10 mouse cellular contexts compared by ENCODE assay signal in the genomic region with DNA sequence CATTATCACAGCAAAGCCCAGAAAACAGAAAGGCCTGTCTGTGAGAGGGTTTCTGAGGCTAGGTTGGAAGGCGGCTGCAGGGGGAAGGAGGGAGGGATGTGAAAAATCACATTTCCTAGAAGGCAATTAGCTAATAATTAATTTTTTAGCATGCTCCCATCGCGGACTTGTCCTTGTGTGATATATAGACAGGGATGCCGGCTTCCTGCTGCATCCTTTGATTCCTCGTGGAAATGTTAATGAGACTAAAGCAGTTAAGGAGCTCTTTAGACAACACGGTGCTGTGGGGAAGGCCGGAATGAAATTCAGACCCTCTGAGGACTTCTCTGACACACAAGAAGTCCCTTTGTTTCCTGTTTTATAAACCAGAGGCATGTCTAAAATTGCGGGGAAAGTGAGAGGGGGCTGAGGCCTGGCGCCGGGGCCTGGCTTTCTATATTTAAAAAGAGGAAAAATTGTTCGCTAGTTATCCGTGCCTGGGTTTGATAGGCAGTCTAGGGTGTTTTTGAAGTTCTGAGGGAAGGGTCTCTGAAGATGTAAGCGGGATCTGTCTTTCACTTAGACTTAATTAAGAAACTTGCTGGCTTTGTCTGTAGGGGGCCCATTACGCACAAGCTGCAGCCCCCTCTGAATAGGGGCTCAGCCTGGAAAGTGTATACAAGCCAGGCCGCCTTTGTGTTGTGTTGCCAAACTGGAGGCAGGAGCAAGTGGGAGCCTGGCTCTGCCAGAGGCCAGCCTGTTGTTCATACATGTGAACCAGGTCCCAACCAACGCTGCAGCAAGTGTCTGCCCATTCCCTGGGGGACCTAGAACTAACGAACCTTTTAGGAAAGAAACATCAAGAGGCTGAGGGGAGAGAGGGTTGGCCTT.
DNase-seq lines count a peak whose midpoint lies in the region; ATAC-seq and TF ChIP-seq lines count a peak whose summit lies in the region.
"Had no signal": no experiment of that assay in that cellular context is flagged by ENCODE, and none has a peak within 500 bp of the region (broad histone marks: within the 10 kb centered on the region; RNA-seq: fewer than 3 reads in every experiment).

No protein-coding gene starts in this region.

- H3K4me1 ChIP-seq in heart, embryonic 13.5 days = peaks cover 45% of the 10 kb centered on the region
- peaks cover 55% of the 10 kb centered on the region for H3K4me1 ChIP-seq in forebrain, embryonic 13.5 days
- peaks cover 53% of the 10 kb centered on the region for H3K4me1 ChIP-seq in limb, embryonic 10.5 days
- peaks cover 43% of the 10 kb centered on the region for H3K4me1 ChIP-seq in neural tube, embryonic 14.5 days (ENCODE audit: control insufficient read depth, insufficient read depth, low read length)
- peaks cover 3% of the 10 kb centered on the region; the same call in 1 of the 2 replicates for H3K4me1 ChIP-seq in heart, adult 2 months (ENCODE audit: control insufficient read depth, insufficient read depth, low read length)

- no peaks in the 10 kb centered on the region for H3K36me3 ChIP-seq in heart, embryonic 13.5 days
- H3K36me3 ChIP-seq in forebrain, embryonic 13.5 days (ENCODE audit: poor library complexity, severe bottlenecking) = no peaks in the 10 kb centered on the region
- no peaks in the 10 kb centered on the region for H3K36me3 ChIP-seq in limb, embryonic 10.5 days
- H3K36me3 ChIP-seq in neural tube, embryonic 14.5 days (ENCODE audit: control insufficient read depth, insufficient read depth, low read length) = no peaks in the 10 kb centered on the region
- no peaks in the 10 kb centered on the region for H3K36me3 ChIP-seq in heart, adult 2 months (ENCODE audit: control insufficient read depth, insufficient read depth, low read length)

- DNase-seq in heart, adult 9 months (ENCODE audit: low spot score in 2 of 2) = no peak
- DNase-seq in limb, embryonic 10.5 days (ENCODE audit: low spot score) = no peak
- DNase-seq in testis, postnatal 14 days (ENCODE audit: low spot score) = no peak
- no peak for DNase-seq in urinary bladder, adult 2 months (ENCODE audit: low spot score)
- DNase-seq in heart, adult 2 months = no peak
- DNase-seq: lung, postnatal 36 days; thymus, adult 2 months had no signal

- no peaks in the 10 kb centered on the region for H3K9me3 ChIP-seq in heart, embryonic 13.5 days
- no peaks in the 10 kb centered on the region for H3K9me3 ChIP-seq in forebrain, embryonic 13.5 days (replicated peaks)
- H3K9me3 ChIP-seq in limb, embryonic 10.5 days (replicated peaks) = no peaks in the 10 kb centered on the region
- H3K9me3 ChIP-seq in neural tube, embryonic 14.5 days (ENCODE audit: control insufficient read depth, low read length) = no peaks in the 10 kb centered on the region

- no peak for TF ChIP-seq EP300 in heart, adult 2 months (IDR thresholded peaks at IDR 0.05; ENCODE audit: insufficient read depth, low read depth, low read length)

- no peak for TF ChIP-seq CTCF in heart, adult 2 months (IDR thresholded peaks at IDR 0.05)

- 49% methylated on average over 17 of the region's 17 CpGs for WGBS in heart, embryonic 13.5 days
- under 1% methylated on average over 17 of the region's 17 CpGs for WGBS in forebrain, embryonic 13.5 days
- 12% methylated on average over 17 of the region's 17 CpGs for WGBS in limb, embryonic 10.5 days
- 7% methylated on average over 17 of the region's 17 CpGs for WGBS in neural tube, embryonic 14.5 days
- 76% methylated on average over 17 of the region's 17 CpGs for WGBS in heart, adult 2 months

- peak overlapping the region; percentile 41 for H3K9ac ChIP-seq in heart, embryonic 13.5 days
- H3K9ac ChIP-seq in forebrain, embryonic 13.5 days = peak overlapping the region; percentile 38; the same call in 1 of the 2 replicates
- H3K9ac ChIP-seq in neural tube, embryonic 14.5 days (replicated peaks; ENCODE audit: low read depth, low read length) = 0 out of 2 replicates have a peak overlapping the region, but pooled peaks have one; percentile 2
- no peak overlapping the region for H3K9ac ChIP-seq in heart, adult 2 months (ENCODE audit: low read depth, low read length)

- no peak overlapping the region for H3K27ac ChIP-seq in heart, embryonic 13.5 days (replicated peaks)
- H3K27ac ChIP-seq in forebrain, embryonic 13.5 days = peak overlapping the region; percentile 87
- peak overlapping the region; percentile 85 for H3K27ac ChIP-seq in limb, embryonic 10.5 days
- peak overlapping the region; percentile 81 for H3K27ac ChIP-seq in neural tube, embryonic 14.5 days (ENCODE audit: low read depth, low read length)
- no peak overlapping the region for H3K27ac ChIP-seq in heart, adult 2 months

- no peak for TF ChIP-seq POLR2A in heart, adult 2 months (IDR thresholded peaks at IDR 0.05; ENCODE audit: insufficient read depth, low read depth, low read length)

- no peak overlapping the region for H3K4me2 ChIP-seq in heart, embryonic 13.5 days
- peak overlapping the region; percentile 48 for H3K4me2 ChIP-seq in forebrain, embryonic 13.5 days
- H3K4me2 ChIP-seq in neural tube, embryonic 14.5 days (ENCODE audit: low read depth, low read length) = peak overlapping the region; percentile 17; the same call in 1 of the 2 replicates

- no peaks in the 10 kb centered on the region for H3K79me2 ChIP-seq in heart, adult 2 months (replicated peaks; ENCODE audit: control insufficient read depth, insufficient read depth, low read length)

- no peaks in the 10 kb centered on the region for H3K27me3 ChIP-seq in heart, embryonic 13.5 days (replicated peaks)
- H3K27me3 ChIP-seq in forebrain, embryonic 13.5 days = peaks cover 29% of the 10 kb centered on the region
- peaks cover 29% of the 10 kb centered on the region for H3K27me3 ChIP-seq in limb, embryonic 10.5 days (ENCODE audit: low read depth, poor library complexity, severe bottlenecking)
- no peaks in the 10 kb centered on the region for H3K27me3 ChIP-seq in neural tube, embryonic 14.5 days (ENCODE audit: control insufficient read depth, insufficient read depth, low read length)
- H3K27me3 ChIP-seq in heart, adult 2 months (ENCODE audit: control insufficient read depth, insufficient read depth, low read length) = no peaks in the 10 kb centered on the region

- intact Hi-C loops in heart, adult 2 months (cut with DNase I) = no loop called here

- no peak for ATAC-seq in heart, embryonic 13.5 days (ENCODE audit: extremely low read depth, insufficient number of reproducible peaks, low FRiP score, low TSS enrichment)
- peak; percentile 84 for ATAC-seq in forebrain, embryonic 13.5 days
- peak; percentile 59; the same call in 1 of the 2 replicates for ATAC-seq in neural tube, embryonic 14.5 days (ENCODE audit: low read depth)

- H3K4me3 ChIP-seq in heart, embryonic 13.5 days = no peak overlapping the region
- H3K4me3 ChIP-seq in forebrain, embryonic 13.5 days = peak overlapping the region; percentile 13; the same call in 1 of the 2 replicates
- 0 out of 2 replicates have a peak overlapping the region, but pooled peaks have one; percentile 0 for H3K4me3 ChIP-seq in limb, embryonic 10.5 days
- no peak overlapping the region for H3K4me3 ChIP-seq in neural tube, embryonic 14.5 days (ENCODE audit: low read depth, low read length)
- H3K4me3 ChIP-seq in heart, adult 2 months = no peak overlapping the region

Comparison
In these comparisons a context has a peak if more than half of its experiments do, and no peak if none do; other contexts are left out.
1. H3K27ac ChIP-seq: peak in forebrain, embryonic 13.5 days (single experiment), limb, embryonic 10.5 days (single experiment) and neural tube, embryonic 14.5 days (single experiment); none in heart, embryonic 13.5 days (single experiment) and heart, adult 2 months (single experiment).
2. H3K4me3 ChIP-seq: peak in forebrain, embryonic 13.5 days (single experiment) and limb, embryonic 10.5 days (single experiment); none in heart, embryonic 13.5 days (single experiment), neural tube, embryonic 14.5 days (single experiment) and heart, adult 2 months (single experiment).